Mouse (Mus musculus): ENCODE measurements at regions not wholly inside any gene's neighbourhood (a gene's known extent, or its start where the extent isn't known, plus 50 kb on each side); places are given as distances from the start of the nearest gene placed in this dataset.

- H3K9me3 ChIP-seq, result no peaks in the 10 kb centered on the region
- no peak for ATAC-seq (ENCODE audit: insufficient number of reproducible peaks, insufficient read depth, low FRiP score, low TSS enrichment)
- no peaks in the 10 kb centered on the region for H3K36me3 ChIP-seq
- H3K4me1 ChIP-seq, result 0 out of 2 replicates have a peak, but pooled peaks cover 9% of the 10 kb centered on the region
- H3K9ac ChIP-seq, result no peak overlapping the region
- H3K4me2 ChIP-seq (replicated peaks), result peak overlapping the region; percentile 34; the same call in 1 of the 2 replicates
- no peak overlapping the region for H3K4me3 ChIP-seq
- H3K27ac ChIP-seq, result no peak overlapping the region
- no peaks in the 10 kb centered on the region for H3K27me3 ChIP-seq
- WGBS, result 51% methylated on average over 6 of the region's 6 CpGs
These were observed 191.0 kb upstream of the Gjb5 start for GRCm38 (mm10) chr4:127549018-127549417.

GRCm38 (mm10) chr4:127545106-127545505 lies 187.1 kb upstream of the Gjb5 start:
- Histone ChIP-seq H3K36me3 (no peaks in the 10 kb centered on the region), H3K4me3 (no peak overlapping the region), H3K4me2 (replicated peaks) (no peak overlapping the region), H3K9me3 (no peaks in the 10 kb centered on the region), H3K27me3 (no peaks in the 10 kb centered on the region), H3K4me1 (0 out of 2 replicates have a peak, but pooled peaks cover 9% of the 10 kb centered on the region), H3K27ac (no peak overlapping the region), H3K9ac (no peak overlapping the region)
- no peak for ATAC-seq (ENCODE audit: insufficient number of reproducible peaks, insufficient read depth, low FRiP score, low TSS enrichment)
- 84% methylated on average over 6 of the region's 6 CpGs for WGBS

DNA sequence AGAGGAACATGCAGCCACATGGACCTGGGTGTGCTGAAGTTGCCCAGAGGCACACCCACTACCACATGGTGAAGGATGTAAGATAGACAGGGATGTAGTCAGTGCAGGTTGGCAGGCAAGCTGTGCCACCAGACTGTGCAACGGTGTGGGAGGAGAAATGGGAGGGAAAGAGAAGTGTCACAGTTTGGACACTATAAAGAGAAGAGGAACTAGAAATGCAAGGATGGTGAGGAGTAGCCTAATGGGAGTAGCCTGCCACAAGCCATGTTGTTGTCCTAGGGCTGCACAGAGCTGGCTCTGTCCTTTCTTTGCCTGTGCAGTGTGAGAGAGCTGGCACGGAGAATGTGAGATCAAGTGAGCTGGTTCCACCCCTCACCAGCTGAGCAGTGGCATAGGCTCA lies 185.3 kb upstream of the Gjb5 start:
- H3K36me3 ChIP-seq, result no peaks in the 10 kb centered on the region

GRCm38 (mm10) chr4:127542771-127543170 lies 184.8 kb upstream of the Gjb5 start:
- H3K4me2 ChIP-seq (replicated peaks), result no peak overlapping the region
- no peaks in the 10 kb centered on the region for H3K36me3 ChIP-seq
- H3K4me3 ChIP-seq, result no peak overlapping the region
- no peak for ATAC-seq (ENCODE audit: insufficient number of reproducible peaks, insufficient read depth, low FRiP score, low TSS enrichment)
- H3K27me3 ChIP-seq, result no peaks in the 10 kb centered on the region
- H3K9ac ChIP-seq, result no peak overlapping the region
- no peaks in the 10 kb centered on the region for H3K9me3 ChIP-seq
- no peak overlapping the region for H3K27ac ChIP-seq
- 69% methylated on average over 4 of the region's 4 CpGs for WGBS
- H3K4me1 ChIP-seq, result no peaks in the 10 kb centered on the region

More for the DNA sequence above, 185.3 kb upstream of the Gjb5 start:
- H3K9ac ChIP-seq, result no peak overlapping the region
- H3K4me3 ChIP-seq, result no peak overlapping the region
- no peak overlapping the region for H3K27ac ChIP-seq
- no peaks in the 10 kb centered on the region for H3K4me1 ChIP-seq
- H3K4me2 ChIP-seq (replicated peaks), result no peak overlapping the region
- WGBS, result 84% methylated on average over 2 of the region's 2 CpGs
- H3K9me3 ChIP-seq, result no peaks in the 10 kb centered on the region
- ATAC-seq (ENCODE audit: insufficient number of reproducible peaks, insufficient read depth, low FRiP score, low TSS enrichment), result no peak
- H3K27me3 ChIP-seq, result no peaks in the 10 kb centered on the region

DNA sequence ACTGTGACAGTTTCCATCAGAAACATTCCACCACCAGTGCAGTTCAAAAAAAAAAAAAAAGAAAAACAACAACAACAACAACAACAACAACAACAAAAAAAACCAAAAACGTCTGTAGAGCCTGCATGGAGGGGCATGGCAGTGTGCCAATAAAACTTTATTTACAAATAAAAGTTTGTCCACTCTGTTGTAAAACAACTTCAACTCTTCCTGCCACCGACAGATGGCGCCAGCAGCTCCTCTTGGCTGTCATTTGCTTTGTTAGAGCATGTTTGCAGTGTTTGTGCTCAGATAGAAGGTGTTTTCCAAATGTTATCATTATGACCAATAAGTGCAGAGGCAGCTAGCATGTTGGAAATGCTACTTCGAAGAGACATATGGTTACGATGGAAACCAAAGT lies 179.0 kb upstream of the Gjb5 start:
- no peaks in the 10 kb centered on the region for H3K4me1 ChIP-seq
- H3K4me2 ChIP-seq (replicated peaks), result no peak overlapping the region
- no peak overlapping the region for H3K9ac ChIP-seq
- no peaks in the 10 kb centered on the region for H3K36me3 ChIP-seq
- no peak overlapping the region for H3K4me3 ChIP-seq
- no peaks in the 10 kb centered on the region for H3K27me3 ChIP-seq
- H3K9me3 ChIP-seq, result no peaks in the 10 kb centered on the region
- 44% methylated on average over 5 of the region's 5 CpGs for WGBS
- no peak for ATAC-seq (ENCODE audit: insufficient number of reproducible peaks, insufficient read depth, low FRiP score, low TSS enrichment)
- H3K27ac ChIP-seq, result no peak overlapping the region

- Histone ChIP-seq H3K27me3 (no peaks in the 10 kb centered on the region), H3K4me1 (no peaks in the 10 kb centered on the region), H3K9ac (no peak overlapping the region), H3K36me3 (no peaks in the 10 kb centered on the region), H3K27ac (no peak overlapping the region), H3K4me2 (replicated peaks) (no peak overlapping the region), H3K9me3 (no peaks in the 10 kb centered on the region), H3K4me3 (no peak overlapping the region)
- 70% methylated on average over 7 of the region's 7 CpGs for WGBS
- no peak for ATAC-seq (ENCODE audit: insufficient number of reproducible peaks, insufficient read depth, low FRiP score, low TSS enrichment)
These were observed 177.6 kb upstream of the Gjb5 start for GRCm38 (mm10) chr4:127535630-127536029.

- WGBS, result 94% methylated on average over 3 of the region's 3 CpGs
- H3K4me3 ChIP-seq, result no peak overlapping the region
- ATAC-seq (ENCODE audit: insufficient number of reproducible peaks, insufficient read depth, low FRiP score, low TSS enrichment), result no peak
These were observed 176.4 kb upstream of the Gjb5 start for GRCm38 (mm10) chr4:127534411-127534810.

DNA sequence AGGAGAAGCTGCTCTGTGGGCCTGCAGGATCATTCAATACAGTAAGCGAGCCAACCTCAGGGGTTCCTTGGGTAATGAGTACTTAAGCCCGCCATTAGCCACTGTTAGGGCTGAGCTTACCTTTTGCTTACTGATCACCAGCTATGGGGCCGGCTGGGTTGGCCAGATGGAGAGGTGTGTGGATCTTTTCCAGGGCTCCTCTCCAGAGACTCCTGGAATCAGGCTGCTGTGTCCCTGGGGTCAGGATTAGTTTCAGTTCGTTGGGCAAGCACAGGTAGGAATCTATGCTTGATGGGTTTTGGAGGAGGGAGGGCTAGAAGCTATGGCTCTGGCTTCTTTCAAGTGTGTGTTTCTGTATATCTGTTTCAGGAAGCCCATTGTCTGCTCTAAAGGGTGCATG lies 175.7 kb upstream of the Gjb5 start:
- Histone ChIP-seq H3K27ac (no peak overlapping the region), H3K36me3 (no peaks in the 10 kb centered on the region), H3K9me3 (no peaks in the 10 kb centered on the region), H3K4me3 (no peak overlapping the region), H3K4me2 (replicated peaks) (no peak overlapping the region), H3K27me3 (no peaks in the 10 kb centered on the region), H3K9ac (no peak overlapping the region), H3K4me1 (no peaks in the 10 kb centered on the region)
- ATAC-seq (ENCODE audit: insufficient number of reproducible peaks, insufficient read depth, low FRiP score, low TSS enrichment), result no peak
- 56% methylated on average over 4 of the region's 4 CpGs for WGBS

More at GRCm38 (mm10) chr4:127534411-127534810, 176.4 kb upstream of the Gjb5 start:
- Histone ChIP-seq H3K9me3 (no peaks in the 10 kb centered on the region), H3K27ac (no peak overlapping the region), H3K4me1 (no peaks in the 10 kb centered on the region), H3K36me3 (no peaks in the 10 kb centered on the region), H3K9ac (no peak overlapping the region), H3K27me3 (no peaks in the 10 kb centered on the region), H3K4me2 (replicated peaks) (no peak overlapping the region)

DNA sequence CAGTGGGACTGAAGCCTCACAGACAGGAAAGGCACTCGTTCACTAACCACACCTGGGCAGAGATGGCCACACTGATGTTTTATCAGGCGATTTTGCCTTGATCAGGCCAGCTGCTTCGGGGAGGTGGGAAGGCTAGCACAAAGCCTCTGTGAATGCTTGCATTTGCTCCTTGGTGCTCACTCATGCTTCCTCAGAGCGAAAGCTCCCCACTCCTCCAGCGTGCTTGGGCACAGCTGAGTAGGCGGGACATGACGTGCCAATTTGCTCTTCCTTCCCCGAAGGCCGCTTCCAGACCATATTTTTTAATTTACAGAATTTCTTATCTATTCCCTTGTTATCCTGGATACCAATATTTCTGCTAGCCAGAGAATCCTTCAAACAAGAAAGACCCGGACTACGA lies 172.8 kb upstream of the Gjb5 start:
- H3K4me1 ChIP-seq, result no peaks in the 10 kb centered on the region
- ATAC-seq (ENCODE audit: insufficient number of reproducible peaks, insufficient read depth, low FRiP score, low TSS enrichment), result no peak
- no peaks in the 10 kb centered on the region for H3K36me3 ChIP-seq
- H3K4me3 ChIP-seq, result no peak overlapping the region
- H3K27ac ChIP-seq, result no peak overlapping the region
- H3K9ac ChIP-seq, result no peak overlapping the region
- H3K27me3 ChIP-seq, result no peaks in the 10 kb centered on the region
- H3K4me2 ChIP-seq (replicated peaks), result no peak overlapping the region
- no peaks in the 10 kb centered on the region for H3K9me3 ChIP-seq
- WGBS, result 88% methylated on average over 11 of the region's 11 CpGs

DNA sequence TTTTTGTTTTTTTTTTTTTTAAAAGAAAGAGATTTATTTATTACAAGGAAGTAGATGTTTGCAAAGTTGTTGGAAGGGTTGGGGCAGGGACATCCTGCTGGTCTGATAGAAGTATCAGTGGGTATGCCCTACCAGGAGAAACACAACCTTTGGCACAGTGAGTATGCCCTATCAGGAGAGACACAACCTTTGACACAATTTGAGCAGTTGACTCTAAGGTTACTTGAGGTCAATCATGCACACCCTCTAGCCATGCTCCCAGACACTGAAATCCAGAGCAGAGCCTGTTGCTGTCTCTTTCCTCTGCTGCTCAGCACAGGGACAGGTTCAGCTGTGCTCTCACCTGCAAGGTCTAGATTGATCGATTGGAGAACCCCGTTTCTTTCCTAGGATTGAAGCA lies 164.2 kb upstream of the Gjb5 start:
- Histone ChIP-seq H3K9ac (no peak overlapping the region), H3K27ac (no peak overlapping the region), H3K9me3 (no peaks in the 10 kb centered on the region), H3K4me2 (replicated peaks) (no peak overlapping the region), H3K4me3 (no peak overlapping the region), H3K4me1 (no peaks in the 10 kb centered on the region), H3K36me3 (no peaks in the 10 kb centered on the region), H3K27me3 (no peaks in the 10 kb centered on the region)
- ATAC-seq (ENCODE audit: insufficient number of reproducible peaks, insufficient read depth, low FRiP score, low TSS enrichment), result no peak
- 83% methylated on average over 2 of the region's 2 CpGs for WGBS

GRCm38 (mm10) chr4:127517978-127518377 lies 160.0 kb upstream of the Gjb5 start:
- no peak overlapping the region for H3K27ac ChIP-seq
- no peak for ATAC-seq (ENCODE audit: insufficient number of reproducible peaks, insufficient read depth, low FRiP score, low TSS enrichment)
- H3K27me3 ChIP-seq, result no peaks in the 10 kb centered on the region
- no peak overlapping the region for H3K9ac ChIP-seq
- no peak overlapping the region for H3K4me3 ChIP-seq
- no peaks in the 10 kb centered on the region for H3K9me3 ChIP-seq
- no peaks in the 10 kb centered on the region for H3K36me3 ChIP-seq
- 87% methylated on average over 1 of the region's 1 CpGs for WGBS
- no peaks in the 10 kb centered on the region for H3K4me1 ChIP-seq
- no peak overlapping the region for H3K4me2 ChIP-seq (replicated peaks)

GRCm38 (mm10) chr4:127517539-127517938 lies 159.6 kb upstream of the Gjb5 start:
- ATAC-seq (ENCODE audit: insufficient number of reproducible peaks, insufficient read depth, low FRiP score, low TSS enrichment), result no peak

GRCm38 (mm10) chr4:127509936-127510335 lies 152.0 kb upstream of the Gjb5 start:
- H3K36me3 ChIP-seq, result no peaks in the 10 kb centered on the region
- H3K9ac ChIP-seq, result no peak overlapping the region
- H3K4me2 ChIP-seq (replicated peaks), result no peak overlapping the region
- H3K9me3 ChIP-seq, result no peaks in the 10 kb centered on the region
- no peaks in the 10 kb centered on the region for H3K27me3 ChIP-seq
- no peak for ATAC-seq (ENCODE audit: insufficient number of reproducible peaks, insufficient read depth, low FRiP score, low TSS enrichment)
- WGBS, result 83% methylated on average over 9 of the region's 9 CpGs
- H3K4me3 ChIP-seq, result no peak overlapping the region
- H3K4me1 ChIP-seq, result no peaks in the 10 kb centered on the region
- no peak overlapping the region for H3K27ac ChIP-seq

More at GRCm38 (mm10) chr4:127517539-127517938, 159.6 kb upstream of the Gjb5 start:
- no peaks in the 10 kb centered on the region for H3K4me1 ChIP-seq
- no peaks in the 10 kb centered on the region for H3K9me3 ChIP-seq
- no peak overlapping the region for H3K9ac ChIP-seq
- H3K27ac ChIP-seq, result no peak overlapping the region
- 80% methylated on average over 7 of the region's 7 CpGs for WGBS
- no peaks in the 10 kb centered on the region for H3K36me3 ChIP-seq
- no peak overlapping the region for H3K4me2 ChIP-seq (replicated peaks)
- H3K27me3 ChIP-seq, result no peaks in the 10 kb centered on the region
- H3K4me3 ChIP-seq, result no peak overlapping the region

Measured in embryonic facial prominence, embryonic 12.5 days (tissue).